Mouse (Mus musculus) common myeloid progenitor, adult 5-6 weeks (primary cell): ENCODE measurements around the gene Esr1. TPM values are rescaled to one million over a fixed set of nuclear protein-coding genes. Genes with fewer than 3 reads are reported as not detected.
A peak's percentile ranks its signal among the peaks of the same experiment; 100 is the strongest.

ENCODE experiments used
- ATAC-seq: replicated peaks from 2 replicates; pipeline ENCODE4 v1.8.0; 2016; ENCODE audit warnings: low read depth, mild to moderate bottlenecking, moderate TSS enrichment, inconsistent platforms; ENCODE audit not compliant: poor library complexity, severe bottlenecking
- total RNA-seq: library from RNA; stranded (forward); fragments of 200-1000, 187-1606 nt; gene quantifications from 2 replicates; pipeline ENCODE4 v1.2.3, GENCODE M21; 2017

Esr1 gene
- 6.0 and 11.3 TPM in 2 replicates for total RNA-seq

GRCm38 (mm10) chr10:4611386-4612155 lies at the start of gene Esr1:
Gene Esr1, plus strand, starts transcription at chr10:4611593.
- peak; percentile 44 for ATAC-seq

GRCm38 (mm10) chr10:4565148-4565547 lies 46.2 kb upstream of the Esr1 start:
- no peak for ATAC-seq

- ATAC-seq: no peak
Observed at GRCm38 (mm10) chr10:4570778-4571177, 40.6 kb upstream of the Esr1 start.

GRCm38 (mm10) chr10:4571304-4571703 lies 40.1 kb upstream of the Esr1 start:
- ATAC-seq: no peak

GRCm38 (mm10) chr10:4581905-4582304 lies 29.5 kb upstream of the Esr1 start:
- ATAC-seq: no peak

GRCm38 (mm10) chr10:4586691-4587090 lies 24.7 kb upstream of the Esr1 start:
- ATAC-seq: no peak

GRCm38 (mm10) chr10:4589576-4589975 lies 21.8 kb upstream of the Esr1 start:
- ATAC-seq: no peak

- no peak for ATAC-seq
Observed at GRCm38 (mm10) chr10:4590956-4591355, 20.4 kb upstream of the Esr1 start.

- peak; percentile 57 for ATAC-seq
Observed at GRCm38 (mm10) chr10:4593828-4594227, 17.6 kb upstream of the Esr1 start.

- ATAC-seq: no peak
Observed at GRCm38 (mm10) chr10:4597211-4597610, 14.2 kb upstream of the Esr1 start.

GRCm38 (mm10) chr10:4598244-4598842 lies 13.1 kb upstream of the Esr1 start:
- peak; percentile 64 for ATAC-seq

- ATAC-seq: no peak
Observed at GRCm38 (mm10) chr10:4598916-4599315, 12.5 kb upstream of the Esr1 start.

GRCm38 (mm10) chr10:4599591-4599990 lies 11.8 kb upstream of the Esr1 start:
- no peak for ATAC-seq

- ATAC-seq: no peak
Observed at GRCm38 (mm10) chr10:4600796-4601474, 10.5 kb upstream of the Esr1 start.

- peak; percentile 24; the same call in 1 of the 2 replicates for ATAC-seq
Observed at GRCm38 (mm10) chr10:4601612-4602011, 9.8 kb upstream of the Esr1 start.

- no peak for ATAC-seq
Observed at GRCm38 (mm10) chr10:4602466-4602865, 8.9 kb upstream of the Esr1 start.

GRCm38 (mm10) chr10:4604527-4605209 lies 6.7 kb upstream of the Esr1 start:
- no peak for ATAC-seq

- no peak for ATAC-seq
Observed at GRCm38 (mm10) chr10:4610234-4610633, 1.2 kb upstream of the Esr1 start.

GRCm38 (mm10) chr10:4612313-4613036 lies 1.1 kb downstream of the Esr1 start:
- peak; percentile 79 for ATAC-seq

- ATAC-seq: no peak
Observed at GRCm38 (mm10) chr10:4618026-4618425, 6.6 kb downstream of the Esr1 start.
